Mouse (Mus musculus): ENCODE results near the gene Disc1. TPM values are rescaled to one million over a fixed set of nuclear protein-coding genes. Genes with fewer than 3 reads are reported as not detected.

Gene Disc1
- total and polyA plus RNA-seq, 3 experiments: 1.1 to 2.3 (median 2.2) TPM

- Histone ChIP-seq H3K27me3 (ENCODE audit: control insufficient read depth, insufficient read depth, low read length) (no peaks in the 10 kb centered on the region), H3K79me2 (replicated peaks; ENCODE audit: control insufficient read depth, insufficient read depth, low read length) (no peaks in the 10 kb centered on the region), H3K4me3 (peak overlapping the region; percentile 98), H3K27ac (peak overlapping the region; percentile 96), H3K4me1 (ENCODE audit: control insufficient read depth, insufficient read depth, low read length) (peaks cover 3% of the 10 kb centered on the region), H3K9ac (ENCODE audit: low read depth, low read length) (peak overlapping the region; percentile 93), H3K36me3 (ENCODE audit: control insufficient read depth, insufficient read depth, low read length) (no peaks in the 10 kb centered on the region)
- TF ChIP-seq CTCF (IDR thresholded peaks at IDR 0.05) (peak; percentile 38), POLR2A (IDR thresholded peaks at IDR 0.05; ENCODE audit: insufficient read depth, low read depth, low read length) (peak; percentile 54), EP300 (IDR thresholded peaks at IDR 0.05; ENCODE audit: insufficient read depth, low read depth, low read length) (no peak)
- WGBS: under 1% methylated on average over 38 of the region's 38 CpGs
- peak in 1 of 2 experiments; percentile 85 for DNase-seq
- intact Hi-C loops (cut with DNase I): no loop called here
These were observed 428 bp downstream of the Disc1 start for GRCm38 (mm10) chr8:125054436-125054810.

- H3K27ac ChIP-seq: no peak overlapping the region
- intact Hi-C loops (cut with DNase I): loop anchor here (10.0 kb wide), 1 partner anchor 104 kb away; no protein-coding TSS in a partner anchor
- no peaks in the 10 kb centered on the region for H3K27me3 ChIP-seq (ENCODE audit: control insufficient read depth, insufficient read depth, low read length)
- H3K4me1 ChIP-seq (ENCODE audit: control insufficient read depth, insufficient read depth, low read length): no peaks in the 10 kb centered on the region
- no peak for DNase-seq
- H3K79me2 ChIP-seq (replicated peaks; ENCODE audit: control insufficient read depth, insufficient read depth, low read length): peaks cover 2% of the 10 kb centered on the region
- TF ChIP-seq EP300 (IDR thresholded peaks at IDR 0.05; ENCODE audit: insufficient read depth, low read depth, low read length) (no peak), POLR2A (IDR thresholded peaks at IDR 0.05; ENCODE audit: insufficient read depth, low read depth, low read length) (no peak)
- H3K9ac ChIP-seq (ENCODE audit: low read depth, low read length): no peak overlapping the region
- no peaks in the 10 kb centered on the region for H3K36me3 ChIP-seq (ENCODE audit: control insufficient read depth, insufficient read depth, low read length)
- H3K4me3 ChIP-seq: no peak overlapping the region
- WGBS: 85% methylated on average over 8 of the region's 8 CpGs
These were observed 6.9 kb downstream of the Disc1 start for GRCm38 (mm10) chr8:125060904-125061303.

GRCm38 (mm10) chr8:125065596-125065995 lies 11.6 kb downstream of the Disc1 start:
- H3K79me2 ChIP-seq (replicated peaks; ENCODE audit: control insufficient read depth, insufficient read depth, low read length): peaks cover 2% of the 10 kb centered on the region

GRCm38 (mm10) chr8:125066913-125067595 lies 13.1 kb downstream of the Disc1 start:
- Histone ChIP-seq H3K27me3 (ENCODE audit: control insufficient read depth, insufficient read depth, low read length) (no peaks in the 10 kb centered on the region), H3K4me1 (ENCODE audit: control insufficient read depth, insufficient read depth, low read length) (peaks cover 14% of the 10 kb centered on the region), H3K9ac (ENCODE audit: low read depth, low read length) (peak overlapping the region; percentile 34; the same call in 1 of the 2 replicates), H3K36me3 (ENCODE audit: control insufficient read depth, insufficient read depth, low read length) (no peaks in the 10 kb centered on the region), H3K4me3 (peak overlapping the region; percentile 22; the same call in 1 of the 2 replicates), H3K27ac (peak overlapping the region; percentile 84), H3K79me2 (replicated peaks; ENCODE audit: control insufficient read depth, insufficient read depth, low read length) (peaks cover 2% of the 10 kb centered on the region)
- TF ChIP-seq CTCF (IDR thresholded peaks at IDR 0.05) (peak; percentile 88), EP300 (IDR thresholded peaks at IDR 0.05; ENCODE audit: insufficient read depth, low read depth, low read length) (peak; percentile 79), POLR2A (IDR thresholded peaks at IDR 0.05; ENCODE audit: insufficient read depth, low read depth, low read length) (peak; percentile 43; the same call in 1 of the 2 replicates)
- WGBS: 5% methylated on average over 12 of the region's 12 CpGs
- peak; percentile 82 to 87 for DNase-seq
- intact Hi-C loops (cut with DNase I): loop anchor here (2.0 to 10.0 kb wide), 4 partner anchors 30 to 805 kb away; no protein-coding TSS in a partner anchor

More at GRCm38 (mm10) chr8:125065596-125065995, 11.6 kb downstream of the Disc1 start:
- Histone ChIP-seq H3K27me3 (ENCODE audit: control insufficient read depth, insufficient read depth, low read length) (no peaks in the 10 kb centered on the region), H3K9ac (ENCODE audit: low read depth, low read length) (no peak overlapping the region), H3K4me1 (ENCODE audit: control insufficient read depth, insufficient read depth, low read length) (peaks cover 14% of the 10 kb centered on the region), H3K4me3 (no peak overlapping the region), H3K27ac (no peak overlapping the region), H3K36me3 (ENCODE audit: control insufficient read depth, insufficient read depth, low read length) (no peaks in the 10 kb centered on the region)
- no peak for DNase-seq
- TF ChIP-seq CTCF (IDR thresholded peaks at IDR 0.05): no peak
- no peak for TF ChIP-seq EP300 (IDR thresholded peaks at IDR 0.05; ENCODE audit: insufficient read depth, low read depth, low read length)
- 65% methylated on average over 6 of the region's 6 CpGs for WGBS
- intact Hi-C loops (cut with DNase I): loop anchor here (5.0 to 10.0 kb wide), 2 partner anchors 99 to 807 kb away; no protein-coding TSS in a partner anchor

- Histone ChIP-seq H3K9ac (ENCODE audit: low read depth, low read length) (0 out of 2 replicates have a peak overlapping the region, but pooled peaks have one; percentile 4), H3K79me2 (replicated peaks; ENCODE audit: control insufficient read depth, insufficient read depth, low read length) (peaks cover 2% of the 10 kb centered on the region), H3K36me3 (ENCODE audit: control insufficient read depth, insufficient read depth, low read length) (no peaks in the 10 kb centered on the region), H3K27me3 (ENCODE audit: control insufficient read depth, insufficient read depth, low read length) (no peaks in the 10 kb centered on the region), H3K4me1 (ENCODE audit: control insufficient read depth, insufficient read depth, low read length) (peaks cover 14% of the 10 kb centered on the region), H3K27ac (peak overlapping the region; percentile 84), H3K4me3 (0 out of 2 replicates have a peak overlapping the region, but pooled peaks have one; percentile 9)
- intact Hi-C loops (cut with DNase I): loop anchor here (2.0 to 10.0 kb wide), 4 partner anchors 31 to 805 kb away; no protein-coding TSS in a partner anchor
- 38% methylated on average over 9 of the region's 9 CpGs for WGBS
- peak; percentile 69 to 72 for DNase-seq
- TF ChIP-seq POLR2A (IDR thresholded peaks at IDR 0.05; ENCODE audit: insufficient read depth, low read depth, low read length) (no peak), CTCF (IDR thresholded peaks at IDR 0.05) (no peak), EP300 (IDR thresholded peaks at IDR 0.05; ENCODE audit: insufficient read depth, low read depth, low read length) (no peak)
These were observed 13.6 kb downstream of the Disc1 start for GRCm38 (mm10) chr8:125067596-125067960.

Measured in heart, adult 2 months (tissue).